Comparison of ENCODE assay signal across 25 mouse cellular contexts in the genomic region with DNA sequence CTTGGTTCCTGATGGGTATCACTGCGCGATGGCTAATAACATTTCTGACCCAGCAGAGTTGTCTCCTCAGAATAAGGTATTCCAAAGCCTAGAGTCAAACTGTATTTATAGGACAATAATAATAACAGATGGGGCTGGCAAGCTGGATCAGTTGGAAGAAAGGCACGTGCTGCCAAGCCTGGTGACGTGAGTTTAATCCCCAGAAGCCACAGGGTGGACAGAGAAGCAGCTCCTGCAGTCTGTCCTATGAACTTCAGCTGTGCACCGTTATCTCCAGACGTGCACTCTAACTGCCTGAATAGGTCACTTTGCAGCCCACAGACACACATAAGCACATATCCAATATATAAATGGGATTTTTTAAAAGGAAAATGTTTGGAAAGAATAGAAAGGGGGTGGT.
DNase-seq lines count a peak whose midpoint lies in the region; ATAC-seq and TF ChIP-seq lines count a peak whose summit lies in the region.
"Had no signal": no experiment of that assay in that cellular context is flagged by ENCODE, and none has a peak within 500 bp of the region (broad histone marks: within the 10 kb centered on the region; RNA-seq: fewer than 3 reads in every experiment).

No protein-coding gene starts in this region.

- no peak for TF ChIP-seq POLR2A in brain, embryonic 14.5 days (IDR thresholded peaks at IDR 0.05; ENCODE audit: borderline replicate concordance, extremely low read depth, insufficient read depth, insufficient read length, poor library complexity, severe bottlenecking)

- DNase-seq in hindbrain, postnatal 0 days (ENCODE audit: low spot score) = peak; percentile 46
- no peak for DNase-seq in hindbrain, embryonic 10.5 days (ENCODE audit: low spot score)
- peak; percentile 38 for DNase-seq in brain, embryonic 14.5 days (ENCODE audit: low read depth)
- peak; percentile 36 to 51 for DNase-seq in cerebellum, adult 18-20 months
- DNase-seq in cerebellum, postnatal 14 days = peak; percentile 59 to 65
- DNase-seq in adrenal gland, adult 8-10 months = no peak
- DNase-seq: adrenal gland, adult 2 months; B cell, adult 2 months; embryo, embryonic 11 days; gastrocnemius, postnatal 10 days; kidney, postnatal 36 days; liver; right cerebral cortex, postnatal 25 days; spleen, adult 18-20 months had no signal

- H3K4me1 ChIP-seq in hindbrain, postnatal 0 days (ENCODE audit: insufficient read depth, low read length) = 0 out of 2 replicates have a peak, but pooled peaks cover 4% of the 10 kb centered on the region
- H3K4me1 ChIP-seq in hindbrain, embryonic 10.5 days (replicated peaks) = peaks cover 17% of the 10 kb centered on the region
- peaks cover 12% of the 10 kb centered on the region; the same call in 1 of the 2 replicates for H3K4me1 ChIP-seq in forebrain, embryonic 12.5 days

- 0 out of 2 replicates have a peak, but pooled peaks have one; percentile 27 for ATAC-seq in hindbrain, postnatal 0 days
- no peak for ATAC-seq in frontal cortex, adult (ENCODE audit: low TSS enrichment)
- ATAC-seq in forebrain, embryonic 12.5 days (ENCODE audit: low FRiP score) = no peak
- ATAC-seq: intestine, postnatal 0 days; midbrain, embryonic 16.5 days had no signal

- H3K9me3 ChIP-seq in hindbrain, postnatal 0 days (ENCODE audit: low read length) = no peaks in the 10 kb centered on the region
- H3K9me3 ChIP-seq in hindbrain, embryonic 10.5 days = no peaks in the 10 kb centered on the region
- no peaks in the 10 kb centered on the region for H3K9me3 ChIP-seq in forebrain, embryonic 12.5 days
- H3K9me3 ChIP-seq: embryonic facial prominence, embryonic 15.5 days; kidney, embryonic 15.5 days; limb, embryonic 10.5 days; liver, embryonic 15.5 days; neural tube, embryonic 15.5 days had no signal

- no peak overlapping the region for H3K4me2 ChIP-seq in hindbrain, postnatal 0 days (ENCODE audit: low read depth, low read length)
- H3K4me2 ChIP-seq in forebrain, embryonic 12.5 days = no peak overlapping the region
- H3K4me2 ChIP-seq: embryonic facial prominence, embryonic 15.5 days; heart, embryonic 11.5 days; kidney, embryonic 15.5 days; liver, embryonic 15.5 days; neural tube, embryonic 15.5 days had no signal

- WGBS in hindbrain, postnatal 0 days = 66% methylated on average over 6 of the region's 6 CpGs
- 94% methylated on average over 6 of the region's 6 CpGs for WGBS in hindbrain, embryonic 10.5 days
- 89% methylated on average over 6 of the region's 6 CpGs for WGBS in forebrain, embryonic 12.5 days

- no peak; the same call in 1 of the 2 replicates for TF ChIP-seq CTCF in hindbrain, postnatal 0 days (IDR thresholded peaks at IDR 0.05; ENCODE audit: low read depth)
- TF ChIP-seq CTCF in brain, embryonic 14.5 days (IDR thresholded peaks at IDR 0.05; ENCODE audit: borderline replicate concordance, extremely low read depth, insufficient read depth, insufficient read length) = no peak

- no peaks in the 10 kb centered on the region for H3K27me3 ChIP-seq in hindbrain, postnatal 0 days (ENCODE audit: insufficient read depth, low read length)
- H3K27me3 ChIP-seq in hindbrain, embryonic 10.5 days (ENCODE audit: insufficient read depth, poor library complexity, severe bottlenecking) = no peaks in the 10 kb centered on the region
- H3K27me3 ChIP-seq in forebrain, embryonic 12.5 days = no peaks in the 10 kb centered on the region
- H3K27me3 ChIP-seq: embryonic facial prominence, embryonic 15.5 days; kidney, embryonic 15.5 days; liver, embryonic 15.5 days; neural tube, embryonic 15.5 days had no signal

- peak overlapping the region; percentile 28; the same call in 1 of the 2 replicates for H3K27ac ChIP-seq in hindbrain, postnatal 0 days
- no peak overlapping the region for H3K27ac ChIP-seq in hindbrain, embryonic 10.5 days
- H3K27ac ChIP-seq in forebrain, embryonic 12.5 days = no peak overlapping the region
- H3K27ac ChIP-seq: embryonic facial prominence, embryonic 15.5 days; kidney, embryonic 15.5 days; limb, embryonic 10.5 days; liver, embryonic 15.5 days; macrophage; neural tube, embryonic 15.5 days had no signal

- H3K36me3 ChIP-seq in hindbrain, postnatal 0 days (ENCODE audit: insufficient read depth, low read length) = no peaks in the 10 kb centered on the region; the same call in 1 of the 2 replicates
- peaks cover 16% of the 10 kb centered on the region for H3K36me3 ChIP-seq in hindbrain, embryonic 10.5 days
- 0 out of 2 replicates have a peak, but pooled peaks cover 5% of the 10 kb centered on the region for H3K36me3 ChIP-seq in forebrain, embryonic 12.5 days (replicated peaks)
- H3K36me3 ChIP-seq: embryonic facial prominence, embryonic 15.5 days; liver, embryonic 15.5 days; neural tube, embryonic 15.5 days had no signal

- H3K9ac ChIP-seq in hindbrain, postnatal 0 days (replicated peaks; ENCODE audit: low read length) = no peak overlapping the region
- H3K9ac ChIP-seq in forebrain, embryonic 12.5 days = no peak overlapping the region
- H3K9ac ChIP-seq: embryonic facial prominence, embryonic 15.5 days; kidney, embryonic 15.5 days; liver, embryonic 15.5 days; neural tube, embryonic 15.5 days had no signal

- H3K4me3 ChIP-seq in hindbrain, postnatal 0 days (ENCODE audit: low read length) = no peak overlapping the region
- no peak overlapping the region for H3K4me3 ChIP-seq in hindbrain, embryonic 10.5 days
- H3K4me3 ChIP-seq in forebrain, embryonic 12.5 days (replicated peaks) = no peak overlapping the region
- H3K4me3 ChIP-seq: embryonic facial prominence, embryonic 15.5 days; kidney, embryonic 15.5 days; limb, embryonic 10.5 days; liver, embryonic 15.5 days; neural tube, embryonic 15.5 days had no signal

Comparison
In these comparisons a context has a peak if more than half of its experiments do, and no peak if none do; other contexts are left out.
1. DNase-seq: peak in hindbrain, postnatal 0 days (single experiment), brain, embryonic 14.5 days (single experiment), cerebellum, adult 18-20 months (2 of 2) and cerebellum, postnatal 14 days (2 of 2); none in hindbrain, embryonic 10.5 days (single experiment) and adrenal gland, adult 8-10 months (single experiment).